Mouse (Mus musculus) bone marrow, adult 2 months (tissue): ENCODE measurements at regions not wholly inside any gene's neighbourhood (a gene's known extent, or its start where the extent isn't known, plus 50 kb on each side); places are given as distances from the start of the nearest gene placed in this dataset.

ENCODE experiments used
- CTCF ChIP-seq: fragments of 200-500 bp; IDR thresholded peaks from 2 replicates; pipeline ENCODE4 v1.5.1; 2011; ENCODE audit warnings: low read length, control low read depth; ENCODE audit not compliant: control insufficient read depth, insufficient read depth
- POLR2A ChIP-seq: fragments of 200-500 bp; IDR thresholded peaks from 2 replicates; pipeline ENCODE4 v1.6.1; 2011; ENCODE audit warnings: low read depth, mild to moderate bottlenecking, control low read depth, low read length, borderline replicate concordance; ENCODE audit not compliant: control insufficient read depth

- no peak for TF ChIP-seq CTCF
- no peak for TF ChIP-seq POLR2A
Measured at GRCm38 (mm10) chr17:48738708-48739107, 193.5 kb upstream of the Lrfn2 start.
